Mouse (Mus musculus) CH12.LX (cell line): ENCODE measurements around the gene Rims3. TPM values are rescaled to one million over a fixed set of nuclear protein-coding genes. Genes with fewer than 3 reads are reported as not detected.

Experiments used
- DNase-seq: peaks from one replicate; pipeline ENCODE4 v3.0.0-alpha.2; 2013; ENCODE audit errors: extremely low read depth
- H3K27ac ChIP-seq: 2 replicates; pipeline ENCODE4 v1.5.1; 2012; ENCODE audit warnings: low read depth, mild to moderate bottlenecking, control low read depth, moderate library complexity; ENCODE audit not compliant: insufficient read depth
- H3K27me3 ChIP-seq: replicated peaks from 2 replicates; pipeline ENCODE3; 2012; ENCODE audit warnings: inconsistent platforms
- H3K36me3 ChIP-seq, 2 experiments: replicated peaks in 1 of 2; 2 replicates each; pipeline versions ENCODE3 to v1.6.1; 2012; ENCODE audit warnings: inconsistent platforms in 1 of 2, low read length in 1 of 2, mild to moderate bottlenecking in 1 of 2, mixed read lengths in 1 of 2, moderate library complexity in 1 of 2; ENCODE audit not compliant: control insufficient read depth in 1 of 2, insufficient read depth in 1 of 2
- H3K4me1 ChIP-seq, 2 experiments: 2 replicates each; pipeline ENCODE4 v1.6.1; 2012; ENCODE audit warnings: inconsistent platforms in 1 of 2, moderate library complexity in 1 of 2; ENCODE audit not compliant: insufficient read depth in 2 of 2, control insufficient read depth in 1 of 2
- H3K4me2 ChIP-seq: 2 replicates; pipeline ENCODE4 v1.6.1; 2012; ENCODE audit warnings: low read depth, mild to moderate bottlenecking, control low read depth; ENCODE audit not compliant: poor library complexity, insufficient read depth, severe bottlenecking
- H3K4me3 ChIP-seq, 3 experiments: fragments of 150-350 bp in 1 of 3; sonication (generic) in 1 of 3; replicated peaks in 1 of 3; 2 replicates each; pipeline versions ENCODE3 to v1.5.1; 2011 to 2012; ENCODE audit warnings: low read depth in 2 of 3, low read length in 2 of 3, mild to moderate bottlenecking in 2 of 3, moderate library complexity in 2 of 3, control low read depth in 1 of 3, improper control_type of control experiment in 1 of 3, inconsistent platforms in 1 of 3, mixed read lengths in 1 of 3; ENCODE audit not compliant: poor library complexity in 1 of 3
- H3K79me2 ChIP-seq: replicated peaks from 2 replicates; pipeline ENCODE4 v1.6.1; 2012; ENCODE audit warnings: mild to moderate bottlenecking, moderate library complexity; ENCODE audit not compliant: control insufficient read depth, poor library complexity, insufficient read depth, severe bottlenecking; ENCODE audit errors: extremely low read depth
- H3K9ac ChIP-seq: 2 replicates; pipeline ENCODE4 v1.6.1; 2012; ENCODE audit warnings: low read depth, mild to moderate bottlenecking, control low read depth, moderate library complexity; ENCODE audit not compliant: insufficient read depth
- H3K9me3 ChIP-seq: replicated peaks from 2 replicates; pipeline ENCODE3; 2012; ENCODE audit warnings: low read length, inconsistent platforms, mixed read lengths
- CHD2 ChIP-seq: IDR thresholded peaks from 2 replicates; pipeline ENCODE4 v1.6.1; 2011; ENCODE audit warnings: low read length, improper control_type of control experiment
- EP300 ChIP-seq: IDR thresholded peaks from 2 replicates; pipeline ENCODE4 v1.6.1; 2011; ENCODE audit warnings: low read length, improper control_type of control experiment
- KAT2A ChIP-seq: IDR thresholded peaks from 2 replicates; pipeline ENCODE4 v1.6.1; 2012; ENCODE audit warnings: low read length, improper control_type of control experiment, inconsistent platforms; ENCODE audit not compliant: insufficient replicate concordance
- MAX ChIP-seq: IDR thresholded peaks from 2 replicates; pipeline ENCODE4 v1.6.1; 2011; ENCODE audit warnings: low read length, improper control_type of control experiment
- MAZ ChIP-seq: IDR thresholded peaks from 2 replicates; pipeline ENCODE4 v1.6.1; 2012; ENCODE audit warnings: low read depth, mild to moderate bottlenecking, inconsistent platforms, low read length, improper control_type of control experiment, moderate library complexity
- NRF1 ChIP-seq: IDR thresholded peaks from 2 replicates; pipeline ENCODE4 v1.6.1; 2014; ENCODE audit warnings: low read depth, mild to moderate bottlenecking, inconsistent platforms, low read length, improper control_type of control experiment, moderate library complexity
- PAX5 ChIP-seq: IDR thresholded peaks from 2 replicates; pipeline ENCODE4 v1.6.1; 2012; ENCODE audit warnings: low read length, inconsistent platforms, mixed read lengths
- POLR2AphosphoS2 ChIP-seq: IDR thresholded peaks from 2 replicates; pipeline ENCODE4 v1.6.1; 2011; ENCODE audit warnings: low read depth, low read length, improper control_type of control experiment
- RAD21 ChIP-seq: IDR thresholded peaks from 2 replicates; pipeline ENCODE4 v1.6.1; 2011; ENCODE audit warnings: low read depth, mild to moderate bottlenecking, low read length, improper control_type of control experiment, moderate library complexity
- SMC3 ChIP-seq: IDR thresholded peaks from 2 replicates; pipeline ENCODE4 v1.6.1; 2011; ENCODE audit warnings: low read depth, low read length, improper control_type of control experiment
- UBTF ChIP-seq: IDR thresholded peaks from 2 replicates; pipeline ENCODE4 v1.6.1; 2012; ENCODE audit warnings: low read depth, mild to moderate bottlenecking, inconsistent platforms, low read length, improper control_type of control experiment, moderate library complexity
- ZC3H11A ChIP-seq: IDR thresholded peaks from 2 replicates; pipeline ENCODE4 v1.6.1; 2012; ENCODE audit warnings: low read depth, mild to moderate bottlenecking, inconsistent platforms, low read length, improper control_type of control experiment
- ZKSCAN1 ChIP-seq: IDR thresholded peaks from 2 replicates; pipeline ENCODE4 v1.6.1; 2012; ENCODE audit warnings: low read depth, inconsistent platforms, low read length, improper control_type of control experiment, borderline replicate concordance
- ZMIZ1 ChIP-seq: IDR thresholded peaks from 2 replicates; pipeline ENCODE4 v1.6.1; 2012; ENCODE audit warnings: low read depth, mild to moderate bottlenecking, inconsistent platforms, low read length, improper control_type of control experiment
- ZNF384 ChIP-seq: IDR thresholded peaks from 2 replicates; pipeline ENCODE4 v1.6.1; 2012; ENCODE audit warnings: low read depth, low read length, improper control_type of control experiment, inconsistent platforms
- dilution Hi-C: fragments of 300-500 bp; cut with MboI; formaldehyde crosslinking; loops from 2 replicates; pipeline ENCODE4 v1.14.3; 2020; ENCODE audit warnings: low sequenced_read_pairs; ENCODE audit not compliant: extremely low pct_unique_long_range_greater_than_20kb, extremely low pct_ligation_motif_present
- in situ Hi-C: fragments of 300-500 bp; cut with MboI; formaldehyde crosslinking; loops from 3 replicates; pipeline ENCODE4 v1.14.3; 2019; ENCODE audit warnings: low sequenced_read_pairs, low pct_ligation_motif_present, low pct_unique_long_range_greater_than_20kb, mixed read lengths
- polyA plus RNA-seq: library from polyadenylated mRNA; unstranded; fragments of >175 nt; gene quantifications from 2 replicates; pipeline ENCODE4 v1.2.1, GENCODE M21; 2012; ENCODE audit warnings: low read depth; ENCODE audit not compliant: insufficient read length
- total RNA-seq, 2 experiments: library from RNA; depleted of rRNA; stranded (reverse); fragments of 300-350 nt in 1 of 2; fragments of >200 nt in 1 of 2; gene quantifications; 2 replicates each; pipeline ENCODE4 v1.2.3; 2012 to 2014

The Rims3 gene
- total and polyA plus RNA-seq, 3 experiments = 0.05 to 0.17 (median 0.13) TPM

DNA sequence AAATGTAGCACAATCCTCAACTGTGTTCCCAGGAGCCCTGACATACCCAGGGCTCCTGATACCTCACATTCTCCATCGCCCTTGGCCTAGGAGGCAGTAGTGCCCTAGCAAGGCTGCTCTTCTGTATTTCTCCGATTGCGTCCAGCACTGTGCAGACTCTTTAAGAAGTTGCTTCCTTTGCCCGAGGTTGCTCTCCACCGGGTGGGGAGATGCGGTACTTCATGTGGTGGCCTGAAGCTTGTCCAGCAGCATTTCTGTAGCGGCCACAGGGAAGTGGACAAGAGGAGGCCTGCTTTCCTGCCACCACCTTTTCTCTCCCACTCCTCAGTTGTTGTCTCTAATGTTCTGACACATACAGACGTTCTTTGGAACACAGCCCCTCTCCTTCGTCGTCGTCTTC lies 40.0 kb downstream of the Rims3 start:
- Histone ChIP-seq H3K27me3 (peaks cover 35% of the 10 kb centered on the region), H3K36me3 (no peaks in the 10 kb centered on the region), H3K4me2 (no peak overlapping the region), H3K4me1 (no peaks in the 10 kb centered on the region), H3K9me3 (peaks cover 3% of the 10 kb centered on the region), H3K4me3 (no peak overlapping the region), H3K9ac (no peak overlapping the region), H3K27ac (no peak overlapping the region)
- in situ Hi-C loops (no loop called here), dilution Hi-C loops (no loop called here)
- DNase-seq = no peak
- TF ChIP-seq ZKSCAN1 = no peak
- no peak for TF ChIP-seq NRF1
- TF ChIP-seq KAT2A = no peak
- TF ChIP-seq POLR2AphosphoS2 = no peak
- TF ChIP-seq PAX5 = no peak
- TF ChIP-seq, all 38 proteins: peak for 0
- no peaks in the 10 kb centered on the region for H3K79me2 ChIP-seq

DNA sequence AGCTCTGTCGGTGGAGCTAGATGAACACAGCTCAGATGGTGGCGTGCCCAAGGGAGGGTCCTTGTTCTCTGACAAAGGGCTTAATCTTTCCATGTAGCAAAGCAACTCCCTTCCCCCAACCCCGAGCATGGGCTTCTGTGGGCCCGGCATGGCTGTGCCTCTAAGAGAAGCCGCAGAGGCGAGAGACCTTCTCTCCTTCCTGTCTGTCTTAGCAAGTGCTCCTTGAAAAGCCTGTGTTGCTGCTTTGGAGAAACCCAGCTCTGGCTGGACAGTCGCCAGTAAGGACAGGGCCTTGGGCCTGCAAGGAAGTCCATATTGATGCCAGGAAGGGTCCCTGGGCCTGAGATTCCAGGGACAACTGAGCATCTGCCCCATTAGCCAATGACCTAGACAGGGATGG lies 40.6 kb downstream of the Rims3 start:
- Histone ChIP-seq H3K4me2 (no peak overlapping the region), H3K9ac (no peak overlapping the region), H3K27me3 (peaks cover 35% of the 10 kb centered on the region), H3K27ac (no peak overlapping the region), H3K9me3 (peaks cover 3% of the 10 kb centered on the region), H3K4me1 (no peaks in the 10 kb centered on the region), H3K36me3 (no peaks in the 10 kb centered on the region), H3K4me3 (no peak overlapping the region), H3K79me2 (no peaks in the 10 kb centered on the region)
- no peak for DNase-seq
- in situ Hi-C loops = no loop called here
- no peak for TF ChIP-seq ZNF384
- no peak for TF ChIP-seq ZC3H11A
- no peak for TF ChIP-seq CHD2
- TF ChIP-seq MAX = no peak
- no peak for TF ChIP-seq UBTF
- no peak for TF ChIP-seq SMC3
- TF ChIP-seq MAZ = no peak
- no peak for TF ChIP-seq RAD21
- no peak for TF ChIP-seq POLR2AphosphoS2
- dilution Hi-C loops = no loop called here

DNA sequence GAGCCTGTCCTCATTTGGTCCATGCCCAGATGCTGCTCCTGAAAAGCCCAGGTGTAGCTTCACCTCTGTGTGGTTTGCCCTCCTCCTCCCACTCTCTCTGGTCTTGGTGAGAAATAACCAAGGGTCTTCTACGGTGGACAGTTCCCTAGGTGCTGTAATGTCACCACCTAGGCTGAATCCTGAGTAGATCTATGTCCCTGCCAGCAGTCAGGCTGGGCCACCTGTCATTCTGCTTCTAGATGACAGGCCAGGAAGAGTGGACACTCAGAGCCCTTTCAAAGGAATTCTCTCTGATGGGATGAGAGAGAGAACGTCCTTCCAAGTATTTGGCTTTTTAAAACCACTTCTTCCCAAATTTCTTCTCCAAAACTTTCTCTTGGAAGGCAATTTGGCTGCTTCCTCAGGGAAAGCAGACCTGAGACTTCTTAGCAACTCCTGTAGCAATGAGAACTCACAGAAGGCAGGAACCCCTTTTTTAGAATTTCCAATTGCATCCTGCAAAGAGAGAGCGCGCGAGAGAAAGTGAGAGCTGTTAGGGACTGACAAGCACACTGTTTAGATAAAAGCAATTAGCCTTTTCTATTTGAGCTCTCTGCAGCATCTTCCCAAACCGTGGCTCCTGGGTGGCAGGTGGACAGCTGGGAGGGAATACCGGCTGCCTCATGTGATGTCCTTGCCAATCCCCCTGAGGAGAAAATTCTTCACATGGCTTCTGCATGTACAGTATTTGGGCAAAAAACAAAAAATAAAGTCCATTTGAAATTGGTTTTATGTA lies 41.4 kb downstream of the Rims3 start:
- no peaks in the 10 kb centered on the region for H3K79me2 ChIP-seq
- dilution Hi-C loops = no loop called here
- no peak for TF ChIP-seq ZMIZ1
- TF ChIP-seq EP300 = no peak
- DNase-seq = no peak
- no peaks in the 10 kb centered on the region for H3K4me1 ChIP-seq
- H3K4me2 ChIP-seq = no peak overlapping the region
- no peaks in the 10 kb centered on the region for H3K36me3 ChIP-seq
- H3K27me3 ChIP-seq = peaks cover 35% of the 10 kb centered on the region
- no peak overlapping the region for H3K4me3 ChIP-seq
- H3K27ac ChIP-seq = no peak overlapping the region
- peaks cover 3% of the 10 kb centered on the region for H3K9me3 ChIP-seq
- no peak overlapping the region for H3K9ac ChIP-seq
- in situ Hi-C loops = no loop called here
